Mouse (Mus musculus) embryonic fibroblast, embryonic 13.5 days (primary cell): ENCODE results near the gene Nbea. TPM values are rescaled to one million over a fixed set of nuclear protein-coding genes. Genes with fewer than 3 reads are reported as not detected.

Experiments used
- H3K27ac ChIP-seq: 2 replicates; pipeline ENCODE4 v1.5.1; 2012; ENCODE audit warnings: low read length, control low read depth, inconsistent platforms; ENCODE audit not compliant: insufficient read depth
- H3K4me1 ChIP-seq: 2 replicates; pipeline ENCODE4 v1.6.1; 2011; ENCODE audit warnings: low read length; ENCODE audit not compliant: control insufficient read depth, insufficient read depth
- H3K4me3 ChIP-seq: 2 replicates; pipeline ENCODE4 v1.5.1; 2011; ENCODE audit warnings: mild to moderate bottlenecking, control low read depth, low read length; ENCODE audit not compliant: insufficient read depth
- CTCF ChIP-seq: IDR thresholded peaks from 2 replicates; pipeline ENCODE4 v1.5.1; 2011; ENCODE audit warnings: mild to moderate bottlenecking, control low read depth, low read length, moderate library complexity, borderline replicate concordance; ENCODE audit not compliant: insufficient read depth
- POLR2A ChIP-seq: IDR thresholded peaks from 2 replicates; pipeline ENCODE4 v1.6.1; 2011; ENCODE audit warnings: low read depth, mild to moderate bottlenecking, control low read depth, low read length, moderate library complexity
- polyA plus RNA-seq: library from polyadenylated mRNA; stranded (reverse); fragments of >200 nt; gene quantifications from 2 replicates; pipeline ENCODE4 v1.2.4, GENCODE M21; 2011; ENCODE audit warnings: low read depth; ENCODE audit not compliant: missing spikeins, insufficient read length

Gene Nbea
- polyA plus RNA-seq, 1 experiment, result 35.3 TPM

DNA sequence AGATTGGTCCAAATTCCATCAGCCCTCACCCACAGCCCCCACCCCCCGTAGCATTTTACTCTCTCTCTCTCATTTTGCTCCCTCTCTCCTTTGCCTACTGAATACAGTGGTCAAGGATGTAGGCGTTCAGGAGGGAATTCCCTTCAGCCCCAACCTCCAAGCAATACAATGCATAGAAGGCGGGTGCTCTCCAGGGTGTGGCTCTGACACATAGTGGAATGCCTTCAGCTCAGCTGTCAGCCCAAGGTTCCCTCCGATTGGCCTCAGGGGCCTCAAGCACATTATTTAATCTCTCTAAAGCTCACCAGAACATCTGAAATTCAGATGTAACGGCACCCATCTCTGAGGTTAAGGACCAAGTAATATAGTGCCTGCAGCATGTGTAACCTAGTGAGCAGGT lies 590.2 kb downstream of the Nbea start:
- Histone ChIP-seq H3K4me3 (no peak overlapping the region), H3K4me1 (peaks cover 21% of the 10 kb centered on the region), H3K27ac (no peak overlapping the region)
- TF ChIP-seq POLR2A (no peak), CTCF (no peak)

DNA sequence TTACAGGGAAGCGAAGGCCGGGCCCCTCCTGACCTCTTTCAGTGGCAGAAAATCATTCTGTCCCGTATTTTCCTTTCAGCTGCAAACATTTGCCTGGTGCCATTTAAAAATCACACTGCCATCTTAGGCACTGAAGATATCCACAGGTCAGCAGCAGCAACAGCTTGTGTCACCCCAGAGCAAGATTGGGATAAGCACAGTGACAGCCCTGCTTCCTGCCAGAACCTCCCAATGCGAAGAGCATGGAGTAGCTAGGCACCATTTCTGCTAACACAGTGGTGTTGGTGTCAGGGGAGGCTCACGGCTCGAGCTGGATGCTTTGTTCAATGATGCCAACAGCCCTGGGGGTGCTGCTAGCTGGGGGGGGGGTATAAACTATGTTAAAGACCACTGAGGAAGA lies 592.8 kb downstream of the Nbea start:
- TF ChIP-seq POLR2A, result no peak
- TF ChIP-seq CTCF, result no peak
- Histone ChIP-seq H3K4me3 (no peak overlapping the region), H3K4me1 (peaks cover 18% of the 10 kb centered on the region), H3K27ac (peak overlapping the region; percentile 29; the same call in 1 of the 2 replicates)

DNA sequence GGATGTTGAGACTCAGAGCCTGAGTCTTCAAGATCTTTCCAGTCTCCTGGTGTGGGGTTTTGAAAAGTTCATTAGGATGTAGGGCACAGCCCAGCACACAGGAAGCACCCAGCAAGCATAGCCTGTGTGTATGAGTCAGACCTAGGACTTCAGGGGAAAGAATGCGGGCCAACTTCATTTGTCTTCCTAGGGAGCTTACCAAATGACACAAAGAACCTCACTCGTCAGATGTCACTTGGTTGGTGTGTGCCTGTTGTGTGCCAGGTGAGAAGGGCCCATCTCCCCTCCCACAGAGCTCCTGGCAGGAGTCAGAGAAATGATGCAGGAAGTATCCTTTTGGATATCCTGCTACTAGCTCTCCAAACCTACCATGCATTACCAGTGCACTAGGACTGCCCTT lies 593.2 kb downstream of the Nbea start:
- no peak overlapping the region for H3K4me3 ChIP-seq
- TF ChIP-seq POLR2A, result no peak
- no peak for TF ChIP-seq CTCF
- H3K27ac ChIP-seq, result peak overlapping the region; percentile 29; the same call in 1 of the 2 replicates
- peaks cover 15% of the 10 kb centered on the region for H3K4me1 ChIP-seq

DNA sequence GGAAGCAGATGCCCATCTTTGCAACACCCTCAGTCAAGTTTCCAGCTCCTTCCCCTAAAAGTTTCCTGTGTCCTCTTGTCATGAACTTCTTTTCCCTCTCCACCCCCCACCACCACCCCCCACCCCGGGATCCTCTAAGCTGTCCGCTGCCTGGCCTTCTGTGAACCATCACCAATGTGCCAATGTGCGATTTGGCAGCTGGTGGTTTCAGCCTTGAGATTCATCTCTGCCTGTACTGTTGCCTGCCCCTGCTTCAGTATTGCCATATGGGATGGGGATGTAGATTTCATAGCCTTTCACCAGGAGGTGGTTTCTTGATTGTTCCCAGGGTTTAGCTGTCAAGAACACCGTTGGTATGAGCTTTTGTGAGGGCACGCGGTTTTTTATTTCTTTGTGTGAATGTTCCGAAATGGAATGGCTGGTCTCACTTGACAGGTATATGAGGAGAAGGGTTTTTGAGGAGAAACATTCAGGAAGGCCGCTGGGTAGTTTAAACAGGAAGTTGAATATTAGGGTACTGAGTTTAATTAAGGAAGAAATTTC lies 594.0 kb downstream of the Nbea start:
- Histone ChIP-seq H3K27ac (no peak overlapping the region), H3K4me3 (no peak overlapping the region), H3K4me1 (peaks cover 15% of the 10 kb centered on the region)
- TF ChIP-seq POLR2A (no peak), CTCF (no peak)

DNA sequence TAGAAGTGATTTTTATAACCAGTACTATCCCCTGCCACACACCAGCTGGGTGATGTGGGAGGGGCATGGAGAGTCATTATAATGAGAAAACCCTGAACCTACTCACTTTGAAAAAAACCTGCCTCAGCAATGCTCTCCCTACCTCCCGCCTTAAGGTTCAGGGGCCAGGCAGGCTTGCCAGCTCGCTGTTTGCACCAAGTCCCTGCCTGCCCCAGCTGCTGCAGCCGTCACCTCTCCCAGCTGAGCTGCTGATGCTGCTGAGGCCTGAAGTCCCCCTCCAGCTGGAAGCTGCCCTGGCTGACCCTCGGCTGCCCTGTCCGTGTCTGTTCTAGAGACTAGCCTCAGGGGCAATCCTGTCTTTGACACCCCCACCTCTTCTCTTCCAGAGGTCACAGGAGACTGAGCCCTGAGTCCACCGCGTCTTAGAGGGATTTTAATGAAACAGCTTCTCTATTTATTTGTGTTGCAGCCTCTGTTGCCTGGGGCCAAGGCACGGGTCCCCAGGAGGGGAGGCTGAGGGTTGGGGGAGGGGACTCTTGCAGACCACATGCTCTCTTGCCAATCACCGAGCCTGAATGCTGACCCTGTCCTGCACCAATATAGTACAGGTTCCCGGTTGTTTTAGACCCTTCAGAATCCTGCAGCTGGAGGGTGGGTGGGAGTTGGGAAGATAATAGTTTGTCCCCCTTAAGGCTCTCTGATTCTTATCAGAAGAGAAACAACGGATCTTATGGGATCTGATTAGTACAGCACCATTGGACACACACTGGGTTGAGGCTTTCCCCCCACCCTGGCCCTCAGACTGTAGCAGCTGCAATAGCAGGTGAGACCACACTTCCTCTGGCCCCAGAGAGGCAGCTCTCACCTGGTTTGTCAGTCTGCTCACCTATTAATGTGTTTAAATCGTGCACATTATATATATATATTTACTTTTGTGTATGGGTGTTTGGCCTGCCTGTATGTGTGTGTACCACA lies 595.2 kb downstream of the Nbea start:
- Histone ChIP-seq H3K4me1 (peaks cover 15% of the 10 kb centered on the region), H3K27ac (0 out of 2 replicates have a peak overlapping the region, but pooled peaks have one; percentile 22), H3K4me3 (no peak overlapping the region)
- TF ChIP-seq POLR2A, result no peak
- TF ChIP-seq CTCF, result no peak

DNA sequence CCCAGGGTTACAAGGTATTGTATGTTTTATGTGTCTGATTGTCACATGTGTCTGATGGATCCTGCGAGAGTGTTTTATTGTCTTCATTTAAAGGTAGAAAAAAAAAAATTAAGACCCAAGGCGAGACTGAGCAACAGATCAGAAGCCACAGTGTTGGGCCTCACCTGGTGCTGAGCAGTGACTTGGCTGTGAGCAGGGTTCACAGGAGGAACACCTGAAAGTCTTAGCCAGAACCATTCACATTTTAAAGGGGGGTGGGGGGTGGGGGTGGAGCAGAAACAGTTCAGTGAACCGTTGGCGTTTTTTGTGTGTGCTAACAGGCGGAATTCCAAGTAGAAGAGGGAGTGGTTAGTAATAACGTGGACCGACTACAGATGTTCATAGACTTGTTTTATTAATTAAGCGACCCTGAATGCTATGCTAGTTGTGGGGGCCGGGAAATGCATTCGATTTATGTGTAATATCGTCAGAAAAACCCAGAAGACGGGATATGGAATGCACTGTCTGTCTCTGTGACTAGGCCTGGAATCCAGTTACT lies 596.0 kb downstream of the Nbea start:
- TF ChIP-seq CTCF (no peak), POLR2A (no peak)
- H3K27ac ChIP-seq, result 0 out of 2 replicates have a peak overlapping the region, but pooled peaks have one; percentile 22
- no peak overlapping the region for H3K4me3 ChIP-seq
- H3K4me1 ChIP-seq, result peaks cover 15% of the 10 kb centered on the region
